8 mouse cellular contexts compared by ENCODE assay signal in genomic region chr11:50421934-50422780, GRCm38 (mm10). TPM values are rescaled to one million over a fixed set of nuclear protein-coding genes. Genes with fewer than 3 reads are reported as not detected.
A peak's percentile ranks its signal among the peaks of the same experiment; 100 is the strongest.
DNase-seq lines count a peak whose midpoint lies in the region; ATAC-seq and TF ChIP-seq lines count a peak whose summit lies in the region.

No protein-coding gene starts in this region.

- peaks cover 3% of the 10 kb centered on the region; the same call in 1 of the 2 replicates for H3K36me3 ChIP-seq in heart, embryonic 11.5 days (ENCODE audit: control insufficient read depth, insufficient read depth, low read length)
- peaks cover 17% of the 10 kb centered on the region for H3K36me3 ChIP-seq in kidney, postnatal 0 days (ENCODE audit: insufficient read depth, low read length)
- H3K36me3 ChIP-seq in liver, embryonic 12.5 days: peaks cover 19% of the 10 kb centered on the region
- peaks cover 6% of the 10 kb centered on the region for H3K36me3 ChIP-seq in stomach, embryonic 14.5 days (ENCODE audit: control insufficient read depth, insufficient read depth, low read length)

- peaks cover 4% of the 10 kb centered on the region; the same call in 1 of the 2 replicates for H3K4me1 ChIP-seq in heart, embryonic 11.5 days (ENCODE audit: control insufficient read depth, insufficient read depth, low read length)
- H3K4me1 ChIP-seq in kidney, postnatal 0 days (replicated peaks; ENCODE audit: insufficient read depth, low read length): peaks cover 4% of the 10 kb centered on the region; the same call in 1 of the 2 replicates
- peaks cover 21% of the 10 kb centered on the region for H3K4me1 ChIP-seq in liver, embryonic 12.5 days
- 0 out of 2 replicates have a peak, but pooled peaks cover 5% of the 10 kb centered on the region for H3K4me1 ChIP-seq in stomach, embryonic 14.5 days (ENCODE audit: control insufficient read depth, insufficient read depth, low read length)

- ATAC-seq in heart, embryonic 11.5 days (replicated peaks; ENCODE audit: insufficient number of reproducible peaks, low FRiP score, low TSS enrichment): peak; percentile 86
- peak; percentile 94 for ATAC-seq in kidney, postnatal 0 days (replicated peaks; ENCODE audit: low FRiP score, low read depth)
- ATAC-seq in liver, embryonic 12.5 days: peak; percentile 93
- ATAC-seq in stomach, embryonic 14.5 days (ENCODE audit: insufficient number of reproducible peaks, insufficient read depth, low FRiP score, low read depth): peak; percentile 96

- intact Hi-C loops in heart, postnatal 25 days (cut with DNase I): no loop called here

- H3K4me2 ChIP-seq in heart, embryonic 11.5 days: peak overlapping the region; percentile 79
- peak overlapping the region; percentile 60 for H3K4me2 ChIP-seq in kidney, postnatal 0 days (ENCODE audit: low read length)
- H3K4me2 ChIP-seq in liver, embryonic 12.5 days: peak overlapping the region; percentile 77
- H3K4me2 ChIP-seq in stomach, embryonic 14.5 days (replicated peaks; ENCODE audit: low read depth, low read length): peak overlapping the region; percentile 59

- DNase-seq in heart, adult 18-20 months: peak; percentile 29 to 36
- no peak for DNase-seq in heart, postnatal 25 days (ENCODE audit: low spot score)
- DNase-seq in embryo, embryonic 10.5 days (ENCODE audit: low spot score): peak; percentile 97
- peak; percentile 94 for DNase-seq in kidney, postnatal 0 days (ENCODE audit: low spot score)
- DNase-seq in neural tube, embryonic 10.5 days (ENCODE audit: extremely low spot score, low spot score): peak; percentile 92

- 20% methylated on average over 22 of the region's 22 CpGs for WGBS in heart, embryonic 11.5 days (ENCODE audit: insufficient replicate concordance)
- WGBS in kidney, postnatal 0 days: 26% methylated on average over 22 of the region's 22 CpGs
- 18% methylated on average over 22 of the region's 22 CpGs for WGBS in liver, embryonic 12.5 days (ENCODE audit: insufficient replicate concordance)
- 22% methylated on average over 22 of the region's 22 CpGs for WGBS in stomach, embryonic 14.5 days

- no peak for TF ChIP-seq CTCF in kidney, postnatal 0 days (IDR thresholded peaks at IDR 0.05; ENCODE audit: low read depth)

- H3K9ac ChIP-seq in heart, embryonic 11.5 days (ENCODE audit: low read depth, low read length): peak overlapping the region; percentile 53; the same call in 1 of the 2 replicates
- H3K9ac ChIP-seq in kidney, postnatal 0 days (ENCODE audit: low read depth, low read length): peak overlapping the region; percentile 39; the same call in 1 of the 2 replicates
- peak overlapping the region; percentile 36 for H3K9ac ChIP-seq in liver, embryonic 12.5 days
- peak overlapping the region; percentile 18; the same call in 1 of the 2 replicates for H3K9ac ChIP-seq in stomach, embryonic 14.5 days (replicated peaks; ENCODE audit: low read depth, low read length)

- H3K27me3 ChIP-seq in heart, embryonic 11.5 days (ENCODE audit: control insufficient read depth, insufficient read depth, low read length): no peaks in the 10 kb centered on the region
- no peaks in the 10 kb centered on the region for H3K27me3 ChIP-seq in kidney, postnatal 0 days (ENCODE audit: insufficient read depth, low read length)
- H3K27me3 ChIP-seq in liver, embryonic 12.5 days (replicated peaks): no peaks in the 10 kb centered on the region
- no peaks in the 10 kb centered on the region for H3K27me3 ChIP-seq in stomach, embryonic 14.5 days (ENCODE audit: control insufficient read depth, insufficient read depth, low read length)

- no peaks in the 10 kb centered on the region for H3K9me3 ChIP-seq in heart, embryonic 11.5 days (replicated peaks; ENCODE audit: control insufficient read depth, low read length)
- no peaks in the 10 kb centered on the region for H3K9me3 ChIP-seq in kidney, postnatal 0 days (replicated peaks; ENCODE audit: low read length)
- H3K9me3 ChIP-seq in liver, embryonic 12.5 days (replicated peaks): no peaks in the 10 kb centered on the region
- H3K9me3 ChIP-seq in stomach, embryonic 14.5 days (ENCODE audit: control insufficient read depth, low read depth, low read length): no peaks in the 10 kb centered on the region; the same call in 1 of the 2 replicates

- no peak overlapping the region for H3K27ac ChIP-seq in heart, embryonic 11.5 days (ENCODE audit: low read depth, low read length)
- H3K27ac ChIP-seq in kidney, postnatal 0 days: no peak overlapping the region; the same call in 1 of the 2 replicates
- peak overlapping the region; percentile 61 for H3K27ac ChIP-seq in liver, embryonic 12.5 days
- peak overlapping the region; percentile 49; the same call in 1 of the 2 replicates for H3K27ac ChIP-seq in stomach, embryonic 14.5 days (ENCODE audit: low read length)

- H3K4me3 ChIP-seq in heart, embryonic 11.5 days (ENCODE audit: low read depth, low read length): peak overlapping the region; percentile 43
- peak overlapping the region; percentile 26 for H3K4me3 ChIP-seq in kidney, postnatal 0 days (replicated peaks; ENCODE audit: low read depth, low read length)
- H3K4me3 ChIP-seq in liver, embryonic 12.5 days: peak overlapping the region; percentile 51
- peak overlapping the region; percentile 31 for H3K4me3 ChIP-seq in stomach, embryonic 14.5 days (ENCODE audit: low read depth, low read length)

RNA-seq across cellular contexts. Expression of gene Rufy1, which starts 8.8 kb away (rescaled TPM):
- total RNA-seq in heart, adult 18-20 months (2021): 10 to 100 TPM; 28.3 to 35.5 TPM
- 10 to 100 TPM; 27.6 to 29.5 TPM for total RNA-seq in heart, postnatal 25 days (2021)
- 19.5 and 20.0 TPM in 2 replicates for polyA plus RNA-seq in heart, embryonic 11.5 days (2014; fragmentation: Nextera tagmentation; extraction: Ambion mirVana)
- polyA plus RNA-seq in kidney, postnatal 0 days (2015; fragmentation: Nextera tagmentation; extraction: Ambion mirVana): 29.0 and 31.7 TPM in 2 replicates
- 12.0 and 12.8 TPM in 2 replicates for polyA plus RNA-seq in liver, embryonic 12.5 days (2016; fragmentation: Nextera tagmentation; extraction: Ambion mirVana)
- 22.6 and 23.0 TPM in 2 replicates for polyA plus RNA-seq in stomach, embryonic 14.5 days (2014; fragmentation: Nextera tagmentation; extraction: Ambion mirVana)

RNA-seq across cellular contexts. Expression of gene Hnrnph1, which starts 45.4 kb away (rescaled TPM):
- 10 to 100 TPM; 97.0 to 99.6 TPM for total RNA-seq in heart, adult 18-20 months (2021)
- 100 to 1,000 TPM; 102 to 128 TPM for total RNA-seq in heart, postnatal 25 days (2021)
- polyA plus RNA-seq in heart, embryonic 11.5 days (2014; fragmentation: Nextera tagmentation; extraction: Ambion mirVana): 320 and 342 TPM in 2 replicates
- 294 and 309 TPM in 2 replicates for polyA plus RNA-seq in kidney, postnatal 0 days (2015; fragmentation: Nextera tagmentation; extraction: Ambion mirVana)
- 160 TPM in 2 replicates for polyA plus RNA-seq in liver, embryonic 12.5 days (2016; fragmentation: Nextera tagmentation; extraction: Ambion mirVana)
- polyA plus RNA-seq in stomach, embryonic 14.5 days (2014; fragmentation: Nextera tagmentation; extraction: Ambion mirVana): 475 and 496 TPM in 2 replicates

Comparison
In these comparisons a context has a peak if more than half of its experiments do, and no peak if none do; other contexts are left out.
1. H3K27ac ChIP-seq: peak in liver, embryonic 12.5 days (single experiment) and stomach, embryonic 14.5 days (single experiment); none in heart, embryonic 11.5 days (single experiment) and kidney, postnatal 0 days (single experiment).
2. Peak in every context shown above with its lines, with median percentiles within 50 percentile points of each other: ATAC-seq, H3K4me2 ChIP-seq, H3K4me3 ChIP-seq and H3K9ac ChIP-seq.